Mouse (Mus musculus) ES-Bruce4 (cell line): Measurements from ENCODE around the gene Cpne9.

Source experiments
- CTCF ChIP-seq: IDR thresholded peaks from one replicate; pipeline ENCODE4 v1.8.1; 2011; ENCODE audit warnings: low read depth, low read length
- EP300 ChIP-seq: IDR thresholded peaks from 2 replicates; pipeline ENCODE4 v1.6.1; 2011; ENCODE audit warnings: low read depth, low read length; ENCODE audit not compliant: insufficient read depth
- POLR2A ChIP-seq: IDR thresholded peaks from one replicate; pipeline ENCODE4 v1.8.1; 2011; ENCODE audit warnings: low read length; ENCODE audit not compliant: insufficient read depth

DNA sequence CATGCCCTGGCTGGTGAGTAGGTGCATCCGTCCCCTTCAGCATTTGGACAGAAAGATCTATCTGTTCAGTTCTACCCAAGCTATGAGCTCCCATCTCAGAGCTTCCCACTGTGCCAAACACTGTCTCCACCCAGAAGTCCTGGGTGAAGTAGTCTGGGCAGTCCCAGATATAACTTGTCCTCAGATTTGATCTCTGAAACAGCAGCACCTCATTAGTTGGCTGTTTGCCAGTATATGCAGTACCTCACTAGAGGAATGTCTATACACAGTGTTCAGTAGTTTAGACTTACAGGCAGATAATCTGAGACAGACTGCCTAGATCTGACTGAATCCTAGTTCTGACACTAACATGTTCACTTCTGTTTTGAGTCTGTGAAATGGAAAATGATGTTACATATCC lies 47.3 kb downstream of the Cpne9 start:
- TF ChIP-seq CTCF (no peak), EP300 (no peak), POLR2A (no peak)
